Mouse (Mus musculus): ENCODE data around the gene Gpr65.

DNA sequence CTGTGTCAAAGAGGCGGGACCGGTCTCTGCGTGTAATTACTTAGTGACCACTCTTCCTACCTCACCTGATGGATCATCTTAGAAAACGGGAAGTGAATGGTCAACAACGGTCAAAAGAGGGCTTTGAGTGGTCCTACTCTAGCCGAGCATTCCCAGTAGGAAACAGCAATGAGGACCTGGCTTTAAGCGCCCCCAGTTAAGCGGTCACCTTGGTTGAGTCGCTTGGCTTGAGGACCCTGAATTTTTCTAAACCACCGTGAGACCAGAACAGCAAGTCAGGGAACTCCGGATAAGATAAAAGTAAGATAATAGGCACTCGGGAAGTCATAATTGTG lies 8.9 kb upstream of the Gpr65 start:
- TF ChIP-seq TCF12 (IDR thresholded peaks at IDR 0.05; ENCODE audit: low read depth, low read length) (no peak), CHD2 (IDR thresholded peaks at IDR 0.05; ENCODE audit: low read length) (no peak), CTCF (IDR thresholded peaks at IDR 0.05 in 2 of 3, conservative IDR thresholded peaks at IDR 0.05 in 1 of 3; ENCODE audit: control insufficient read depth in 1 of 3, insufficient read depth in 1 of 3, low read depth in 2 of 3, low read length in 3 of 3, poor library complexity in 1 of 3, severe bottlenecking in 1 of 3) (no peak), MAFK (IDR thresholded peaks at IDR 0.05; ENCODE audit: borderline replicate concordance, low read depth, low read length) (no peak), POLR2A (IDR thresholded peaks at IDR 0.05; ENCODE audit: control insufficient read depth in 1 of 2, insufficient read depth in 1 of 2, low read depth in 1 of 2, low read length in 2 of 2, poor library complexity in 1 of 2) (no peak), POLR2AphosphoS2 (IDR thresholded peaks at IDR 0.05; ENCODE audit: low read length) (no peak), EP300 (IDR thresholded peaks at IDR 0.05; ENCODE audit: low read depth in 1 of 2, low read length in 2 of 2) (no peak), MAX (IDR thresholded peaks at IDR 0.05; ENCODE audit: low read length) (no peak)
